Mouse (Mus musculus): ENCODE measurements around the gene Cachd1.

The Cachd1 gene

GRCm38 (mm10) chr4:100922816-100923554 lies 146.5 kb downstream of the Cachd1 start:
- no peak for DNase-seq (ENCODE audit: low read depth)

GRCm38 (mm10) chr4:100923598-100923997 lies 147.1 kb downstream of the Cachd1 start:
- DNase-seq (ENCODE audit: low read depth): no peak

GRCm38 (mm10) chr4:100924276-100924675 lies 147.8 kb downstream of the Cachd1 start:
- DNase-seq (ENCODE audit: low read depth): no peak

- no peak for DNase-seq (ENCODE audit: low read depth)
These were observed 148.7 kb downstream of the Cachd1 start for GRCm38 (mm10) chr4:100925153-100925552.

GRCm38 (mm10) chr4:100926608-100927007 lies 150.1 kb downstream of the Cachd1 start:
- DNase-seq (ENCODE audit: low read depth): no peak

- no peak for DNase-seq (ENCODE audit: low read depth)
These were observed 150.6 kb downstream of the Cachd1 start for GRCm38 (mm10) chr4:100927059-100927458.

- no peak for DNase-seq (ENCODE audit: low read depth)
These were observed 167.2 kb downstream of the Cachd1 start for GRCm38 (mm10) chr4:100943689-100944088.

GRCm38 (mm10) chr4:100944276-100944675 lies 167.8 kb downstream of the Cachd1 start:
- peak; percentile 26 for DNase-seq (ENCODE audit: low read depth)

GRCm38 (mm10) chr4:100945171-100945899 lies 168.9 kb downstream of the Cachd1 start:
- no peak for DNase-seq (ENCODE audit: low read depth)

- peak; percentile 17 for DNase-seq (ENCODE audit: low read depth)
These were observed 172.3 kb downstream of the Cachd1 start for GRCm38 (mm10) chr4:100948494-100949425.

GRCm38 (mm10) chr4:100950316-100950715 lies 173.8 kb downstream of the Cachd1 start:
- DNase-seq (ENCODE audit: low read depth): no peak

GRCm38 (mm10) chr4:100951876-100952275 lies 175.4 kb downstream of the Cachd1 start:
- no peak for DNase-seq (ENCODE audit: low read depth)

GRCm38 (mm10) chr4:100963341-100963740 lies 186.9 kb downstream of the Cachd1 start:
- DNase-seq (ENCODE audit: low read depth): peak; percentile 44

- no peak for DNase-seq (ENCODE audit: low read depth)
These were observed 187.3 kb downstream of the Cachd1 start for GRCm38 (mm10) chr4:100963796-100964195.

GRCm38 (mm10) chr4:100967703-100968392 lies 191.4 kb downstream of the Cachd1 start:
- DNase-seq (ENCODE audit: low read depth): peak; percentile 63

GRCm38 (mm10) chr4:100973641-100974454 lies 197.4 kb downstream of the Cachd1 start:
- DNase-seq (ENCODE audit: low read depth): no peak

GRCm38 (mm10) chr4:100974455-100975035 lies 198.1 kb downstream of the Cachd1 start:
- DNase-seq (ENCODE audit: low read depth): no peak

GRCm38 (mm10) chr4:100977522-100977921 lies 201.0 kb downstream of the Cachd1 start:
- DNase-seq (ENCODE audit: low read depth): peak; percentile 43

- DNase-seq (ENCODE audit: low read depth): peak; percentile 24
These were observed 210.7 kb downstream of the Cachd1 start for GRCm38 (mm10) chr4:100987187-100987586.

- peak; percentile 81 for DNase-seq (ENCODE audit: low read depth)
These were observed 211.8 kb downstream of the Cachd1 start for GRCm38 (mm10) chr4:100988231-100988799.
